Mouse (Mus musculus) liver, embryonic 16.5 days (tissue): ENCODE results near the gene Klc1. TPM values are rescaled to one million over a fixed set of nuclear protein-coding genes. Genes with fewer than 3 reads are reported as not detected.
"Not testable (repeated sequence)": the region's sequence is repeated elsewhere in the genome, so short reads cannot be mapped to it uniquely, and the experiment has no call there.

Source experiments
- ATAC-seq: fragments of 200-750 bp; cut with Nextera tagmentation; 2 replicates; pipeline ENCODE4 v1.8.0; 2017; ENCODE audit warnings: low read depth, mild to moderate bottlenecking, moderate number of reproducible peaks, moderate library complexity
- H3K27ac ChIP-seq: fragments of 300-500 bp; sonication (generic); 2 replicates; pipeline ENCODE4 v1.5.1; 2014; ENCODE audit warnings: mild to moderate bottlenecking, low read length
- H3K27me3 ChIP-seq: fragments of 300-500 bp; sonication (generic); 2 replicates; pipeline ENCODE4 v1.6.1; 2014; ENCODE audit warnings: low read depth, low read length, mixed read lengths; ENCODE audit not compliant: control insufficient read depth, insufficient read depth
- H3K36me3 ChIP-seq: fragments of 300-500 bp; sonication (generic); 2 replicates; pipeline ENCODE4 v1.6.1; 2014; ENCODE audit warnings: mild to moderate bottlenecking; ENCODE audit not compliant: control insufficient read depth, insufficient read depth
- H3K4me1 ChIP-seq: fragments of 300-500 bp; sonication (generic); 2 replicates; pipeline ENCODE4 v1.6.1; 2014; ENCODE audit warnings: low read depth, low read length, mixed read lengths; ENCODE audit not compliant: control insufficient read depth
- H3K4me2 ChIP-seq: fragments of 300-500 bp; sonication (generic); 2 replicates; pipeline ENCODE4 v1.6.1; 2014; ENCODE audit warnings: low read depth, low read length, mixed read lengths
- H3K4me3 ChIP-seq: fragments of 300-500 bp; sonication (generic); 2 replicates; pipeline ENCODE4 v1.5.1; 2014; ENCODE audit warnings: low read depth, mild to moderate bottlenecking, low read length
- H3K9ac ChIP-seq: fragments of 300-500 bp; sonication (generic); 2 replicates; pipeline ENCODE4 v1.6.1; 2014; ENCODE audit warnings: low read depth, low read length
- H3K9me3 ChIP-seq: fragments of 300-500 bp; sonication (generic); replicated peaks from 2 replicates; pipeline ENCODE4 v1.6.1; 2016; ENCODE audit warnings: low read length; ENCODE audit not compliant: control insufficient read depth
- WGBS: fragments of 180-500 bp; shearing (Covaris S2); extraction: QIAGEN DNeasy Blood & Tissue Kit; methylation state at CpG from one replicate; pipeline ENCODE4 v1.1.7; 2014; ENCODE audit not compliant: insufficient replicate concordance; 5-methylcytosine and 5-hydroxymethylcytosine counted together
- polyA plus RNA-seq: library from polyadenylated mRNA; unstranded; fragments of >200 nt; fragmentation: Nextera tagmentation; extraction: Ambion mirVana; gene quantifications from 2 replicates; pipeline ENCODE4 v1.2.1, GENCODE M21; 2015

The Klc1 gene
- polyA plus RNA-seq, 1 experiment from 2014 or later = 14.5 TPM

DNA sequence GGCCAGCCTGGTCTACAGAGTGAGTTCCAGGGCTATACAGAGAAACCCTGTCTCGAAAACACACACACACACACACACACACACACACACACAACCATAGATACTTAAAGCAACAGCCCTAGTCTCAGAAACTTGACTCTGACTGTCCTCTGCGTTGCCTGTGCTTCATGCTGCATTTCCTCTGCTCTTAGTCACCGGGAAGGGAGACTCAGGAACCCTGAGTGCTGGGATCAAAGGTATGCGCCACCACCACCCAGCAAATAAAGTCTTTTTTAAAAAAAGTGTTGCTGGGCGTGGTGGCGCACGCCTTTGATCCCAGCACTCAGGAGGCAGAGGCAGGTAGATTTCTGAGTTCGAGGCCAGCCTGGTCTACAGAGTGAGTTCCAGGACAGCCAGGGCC lies 22.0 kb upstream of the Klc1 start:
- H3K4me1 ChIP-seq, H3K27me3 ChIP-seq, H3K9ac ChIP-seq, H3K36me3 ChIP-seq, H3K27ac ChIP-seq, H3K4me3 ChIP-seq, H3K4me2 ChIP-seq, H3K9me3 ChIP-seq, ATAC-seq: not testable (repeated sequence)
- 76% methylated on average over 8 of the region's 8 CpGs for WGBS

DNA sequence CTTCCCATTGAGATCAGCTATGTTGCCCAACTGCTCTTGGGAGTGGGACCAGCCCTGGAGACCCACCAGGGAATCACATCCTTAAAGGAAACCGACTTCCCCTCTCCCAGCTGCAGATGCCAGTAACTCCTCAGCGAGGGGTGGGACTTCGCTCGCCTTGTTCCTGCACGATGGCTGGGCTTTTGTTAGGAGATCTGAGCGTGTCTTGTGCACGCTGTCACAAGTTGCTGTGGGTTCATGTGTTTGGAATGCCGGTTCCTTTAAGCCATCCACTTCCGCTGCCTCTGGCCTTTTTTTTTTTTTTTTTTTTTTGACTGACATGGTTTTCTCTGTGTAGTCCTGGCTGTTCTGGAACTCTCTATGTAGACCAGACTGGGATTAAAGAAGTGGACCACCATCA lies 21.3 kb upstream of the Klc1 start:
- H3K9ac ChIP-seq = no peak overlapping the region
- no peak for ATAC-seq
- no peak overlapping the region for H3K4me2 ChIP-seq
- no peak overlapping the region for H3K27ac ChIP-seq
- H3K9me3 ChIP-seq = no peaks in the 10 kb centered on the region
- peaks cover 5% of the 10 kb centered on the region for H3K4me1 ChIP-seq
- no peaks in the 10 kb centered on the region for H3K27me3 ChIP-seq
- 57% methylated on average over 9 of the region's 9 CpGs for WGBS
- H3K36me3 ChIP-seq = no peaks in the 10 kb centered on the region
- H3K4me3 ChIP-seq = no peak overlapping the region

DNA sequence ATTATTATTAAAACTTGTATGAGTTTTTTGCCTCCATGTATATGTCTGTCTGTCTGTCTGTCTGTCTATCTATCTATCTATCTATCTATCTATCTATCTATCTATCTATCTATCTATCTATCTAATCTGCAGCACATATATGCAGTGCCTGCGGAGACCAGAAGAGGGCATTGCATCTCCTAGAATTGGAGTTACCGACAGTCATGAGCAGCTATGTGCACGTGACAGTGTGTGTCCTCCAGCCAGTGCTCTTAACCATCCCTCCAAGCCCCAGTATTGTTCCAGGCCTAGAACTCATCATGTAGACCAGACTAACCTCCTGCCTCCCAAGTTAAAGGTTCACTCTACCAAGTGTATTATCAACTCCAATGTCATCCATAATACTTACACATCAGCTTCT lies 19.9 kb upstream of the Klc1 start:
- Histone ChIP-seq H3K4me3 (no peak overlapping the region), H3K9me3 (no peaks in the 10 kb centered on the region), H3K9ac (no peak overlapping the region), H3K27me3 (no peaks in the 10 kb centered on the region), H3K4me2 (no peak overlapping the region), H3K36me3 (no peaks in the 10 kb centered on the region), H3K27ac (no peak overlapping the region), H3K4me1 (no peaks in the 10 kb centered on the region)
- no peak for ATAC-seq
- 28% methylated on average over 3 of the region's 3 CpGs for WGBS

- no peak overlapping the region for H3K4me2 ChIP-seq
- H3K9me3 ChIP-seq = no peaks in the 10 kb centered on the region
- no peaks in the 10 kb centered on the region for H3K27me3 ChIP-seq
- no peak for ATAC-seq
- no peak overlapping the region for H3K27ac ChIP-seq
- no peak overlapping the region for H3K9ac ChIP-seq
- WGBS = 65% methylated on average over 8 of the region's 8 CpGs
- no peak overlapping the region for H3K4me3 ChIP-seq
- peaks cover 9% of the 10 kb centered on the region for H3K4me1 ChIP-seq
- no peaks in the 10 kb centered on the region for H3K36me3 ChIP-seq
Measured at GRCm38 (mm10) chr12:111741338-111741737, 17.3 kb upstream of the Klc1 start.

GRCm38 (mm10) chr12:111743419-111743818 lies 15.2 kb upstream of the Klc1 start:
- no peak overlapping the region for H3K27ac ChIP-seq
- H3K36me3 ChIP-seq = no peaks in the 10 kb centered on the region
- no peaks in the 10 kb centered on the region for H3K9me3 ChIP-seq
- ATAC-seq = no peak
- H3K4me3 ChIP-seq = no peak overlapping the region
- no peak overlapping the region for H3K4me2 ChIP-seq
- 60% methylated on average over 2 of the region's 2 CpGs for WGBS
- no peak overlapping the region for H3K9ac ChIP-seq
- no peaks in the 10 kb centered on the region for H3K27me3 ChIP-seq
- peaks cover 9% of the 10 kb centered on the region for H3K4me1 ChIP-seq

DNA sequence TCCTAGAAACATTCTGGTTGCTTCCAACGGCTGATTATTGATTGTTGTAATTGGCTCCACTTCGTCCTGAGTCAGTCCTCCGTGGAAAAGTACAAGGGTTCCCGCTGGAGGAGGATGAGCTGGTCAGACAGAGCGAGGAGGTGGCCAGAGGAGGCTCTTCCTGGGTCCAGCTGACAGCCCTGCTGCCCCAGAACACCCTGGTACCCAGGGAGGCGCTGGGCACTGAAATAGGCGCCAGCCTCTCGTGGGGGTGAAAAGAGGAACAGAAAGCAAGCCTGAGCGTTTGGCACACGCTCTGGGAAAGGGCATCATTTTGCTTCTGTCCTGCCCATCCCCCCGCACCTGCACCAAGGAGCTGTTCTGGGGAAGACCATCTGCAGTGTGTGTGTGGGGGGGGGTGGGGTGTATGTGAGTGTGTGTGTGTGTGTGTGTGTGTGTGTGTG lies 14.6 kb upstream of the Klc1 start:
- Histone ChIP-seq H3K4me3 (no peak overlapping the region), H3K27ac (no peak overlapping the region), H3K36me3 (no peaks in the 10 kb centered on the region), H3K27me3 (no peaks in the 10 kb centered on the region), H3K9ac (no peak overlapping the region), H3K4me2 (no peak overlapping the region), H3K4me1 (peaks cover 9% of the 10 kb centered on the region), H3K9me3 (no peaks in the 10 kb centered on the region)
- WGBS = 60% methylated on average over 11 of the region's 11 CpGs
- peak; percentile 12; the same call in 1 of the 2 replicates for ATAC-seq

- Histone ChIP-seq H3K9me3 (no peaks in the 10 kb centered on the region), H3K4me3 (no peak overlapping the region), H3K27me3 (no peaks in the 10 kb centered on the region), H3K4me1 (peaks cover 9% of the 10 kb centered on the region), H3K4me2 (no peak overlapping the region), H3K36me3 (no peaks in the 10 kb centered on the region), H3K27ac (no peak overlapping the region), H3K9ac (no peak overlapping the region)
- ATAC-seq = no peak
- WGBS = 55% methylated on average over 6 of the region's 6 CpGs
Measured at GRCm38 (mm10) chr12:111745274-111745673, 13.4 kb upstream of the Klc1 start.

DNA sequence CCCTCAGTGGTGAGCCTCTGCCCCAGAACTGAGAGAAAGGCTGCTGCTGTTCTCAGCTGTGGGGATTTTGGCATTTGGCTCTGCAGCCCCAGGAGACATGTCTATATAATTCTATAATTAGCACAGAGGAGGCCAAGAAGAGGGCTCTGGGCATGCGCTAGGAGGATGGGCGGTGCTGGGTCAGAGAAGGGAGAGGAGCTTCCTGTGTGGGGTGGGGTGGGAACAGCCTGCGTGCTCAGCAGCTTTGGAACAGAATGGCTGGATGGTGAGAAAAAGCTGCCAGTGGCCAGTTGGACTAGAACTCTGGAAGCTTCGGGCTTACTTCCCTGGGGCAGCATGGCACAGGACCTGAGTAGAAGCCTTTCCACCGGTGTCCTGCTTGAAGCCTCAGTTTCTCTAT lies 12.6 kb upstream of the Klc1 start:
- Histone ChIP-seq H3K36me3 (no peaks in the 10 kb centered on the region), H3K9ac (no peak overlapping the region), H3K4me2 (no peak overlapping the region), H3K27me3 (no peaks in the 10 kb centered on the region), H3K4me1 (peaks cover 9% of the 10 kb centered on the region), H3K27ac (no peak overlapping the region), H3K4me3 (no peak overlapping the region), H3K9me3 (no peaks in the 10 kb centered on the region)
- 30% methylated on average over 5 of the region's 5 CpGs for WGBS
- ATAC-seq = peak; percentile 71

- H3K4me3 ChIP-seq = no peak overlapping the region
- WGBS = 70% methylated on average over 7 of the region's 7 CpGs
- no peaks in the 10 kb centered on the region for H3K9me3 ChIP-seq
- H3K4me1 ChIP-seq = peaks cover 9% of the 10 kb centered on the region
- H3K9ac ChIP-seq = no peak overlapping the region
- no peak for ATAC-seq
- no peak overlapping the region for H3K4me2 ChIP-seq
- no peaks in the 10 kb centered on the region for H3K36me3 ChIP-seq
- no peaks in the 10 kb centered on the region for H3K27me3 ChIP-seq
- H3K27ac ChIP-seq = no peak overlapping the region
Measured at GRCm38 (mm10) chr12:111747421-111747820, 11.2 kb upstream of the Klc1 start.

DNA sequence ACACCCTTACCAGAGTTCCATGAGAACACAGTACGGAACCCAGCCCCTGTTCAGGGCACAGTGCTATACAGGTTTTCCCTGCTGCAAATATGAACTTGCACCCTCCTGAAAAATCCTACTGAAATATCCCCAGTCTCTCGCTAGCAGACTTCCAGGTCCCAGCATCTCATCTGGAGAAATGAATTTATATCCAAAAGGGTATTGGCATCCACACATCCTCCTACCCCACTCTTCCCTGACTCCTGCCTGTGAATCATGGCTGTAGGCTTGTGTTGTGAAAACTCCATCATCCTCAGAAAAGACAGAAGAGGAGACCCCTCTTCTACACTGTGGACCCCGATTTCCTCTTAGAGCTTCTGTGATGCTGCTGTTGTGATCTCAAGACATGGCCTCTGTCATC lies 7.9 kb upstream of the Klc1 start:
- ATAC-seq = no peak
- H3K4me1 ChIP-seq = peaks cover 10% of the 10 kb centered on the region
- H3K9ac ChIP-seq = no peak overlapping the region
- H3K27me3 ChIP-seq = no peaks in the 10 kb centered on the region
- no peak overlapping the region for H3K4me3 ChIP-seq
- H3K27ac ChIP-seq = no peak overlapping the region
- H3K4me2 ChIP-seq = no peak overlapping the region
- H3K9me3 ChIP-seq = no peaks in the 10 kb centered on the region
- WGBS = 76% methylated on average over 3 of the region's 3 CpGs
- H3K36me3 ChIP-seq = no peaks in the 10 kb centered on the region
